Mouse (Mus musculus) cerebellum, adult 11 months (tissue): ENCODE measurements around the gene Fxyd5.

Source experiments
- DNase-seq: peaks from one replicate; pipeline ENCODE4 v3.0.0; 2022

Fxyd5 gene

GRCm38 (mm10) chr7:31039011-31039410 is 3.3 kb downstream of the Fxyd5 start:
- DNase-seq, result no peak

- no peak for DNase-seq
Observed at GRCm38 (mm10) chr7:31037675-31038074, 4.6 kb downstream of the Fxyd5 start.

GRCm38 (mm10) chr7:31036917-31037316 is 5.4 kb downstream of the Fxyd5 start:
- DNase-seq, result no peak

GRCm38 (mm10) chr7:31035291-31035690 is 7.0 kb downstream of the Fxyd5 start:
- no peak for DNase-seq

GRCm38 (mm10) chr7:31034789-31035188 is 7.5 kb downstream of the Fxyd5 start:
- DNase-seq, result no peak

GRCm38 (mm10) chr7:31033409-31034165 is 8.7 kb downstream of the Fxyd5 start:
- DNase-seq, result no peak

DNA sequence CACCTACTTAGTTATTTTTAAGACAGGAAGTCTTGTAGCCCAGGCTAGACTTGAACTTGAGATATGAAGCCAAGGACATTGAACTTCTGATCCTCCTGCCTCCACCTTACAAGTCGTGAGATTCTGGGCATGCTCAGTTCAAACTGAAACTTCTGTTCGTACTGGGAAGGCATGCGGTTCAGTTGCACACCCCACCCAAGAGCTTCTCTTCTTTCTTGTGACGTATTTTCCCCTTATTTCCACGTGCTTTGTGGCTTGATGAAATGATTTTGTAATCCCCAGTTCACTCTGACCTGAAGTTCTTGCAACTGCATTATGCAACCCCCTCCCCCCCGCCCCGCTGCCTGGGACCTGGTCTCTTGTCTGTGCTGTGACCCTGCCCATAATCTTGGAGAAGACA is 10.6 kb downstream of the Fxyd5 start:
- no peak for DNase-seq

- no peak for DNase-seq
Observed at GRCm38 (mm10) chr7:31030717-31031116, 11.6 kb downstream of the Fxyd5 start.

DNA sequence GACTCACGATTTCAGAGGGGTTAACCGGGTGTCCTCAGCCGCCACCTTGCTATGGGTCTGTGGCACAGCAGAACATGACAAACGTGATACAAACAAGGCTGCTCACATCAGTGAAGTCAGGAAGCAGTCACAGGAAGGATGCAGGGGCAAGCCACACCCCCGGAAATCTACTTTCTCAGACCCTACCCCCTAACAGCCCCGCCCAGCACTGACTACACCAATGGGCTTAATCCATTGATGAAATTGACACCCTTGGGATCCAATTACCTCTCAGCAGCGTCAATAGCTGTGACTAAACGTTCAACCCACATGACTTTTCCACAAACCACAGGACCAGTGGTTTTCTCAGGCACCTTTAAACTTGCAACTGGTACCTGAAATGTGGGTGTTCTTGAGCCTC is 13.7 kb downstream of the Fxyd5 start:
- no peak for DNase-seq

GRCm38 (mm10) chr7:31017104-31017901 is 25.0 kb downstream of the Fxyd5 start:
- DNase-seq, result no peak

- no peak for DNase-seq
Observed at GRCm38 (mm10) chr7:31012971-31013370, 29.3 kb downstream of the Fxyd5 start.

DNA sequence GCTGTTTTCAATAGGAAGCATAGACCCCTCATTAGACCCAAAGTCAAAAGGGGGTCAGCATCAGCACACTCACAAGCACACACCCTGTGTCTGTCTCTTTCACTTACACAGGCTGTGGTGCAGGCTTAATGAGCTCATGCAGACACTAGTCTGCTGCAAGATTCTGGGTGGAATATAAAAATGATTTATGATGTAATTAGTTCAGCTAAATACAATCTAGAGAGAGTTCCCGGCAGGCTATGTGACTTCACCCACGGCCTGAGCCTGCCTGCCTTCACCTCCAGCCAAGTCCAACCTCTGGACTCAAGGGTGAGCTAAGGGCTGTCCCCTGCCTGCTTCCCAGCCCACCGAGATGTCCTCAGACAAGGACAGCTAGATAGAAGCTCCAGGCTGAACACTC is 33.4 kb downstream of the Fxyd5 start:
- DNase-seq, result no peak

GRCm38 (mm10) chr7:31008175-31008574 is 34.1 kb downstream of the Fxyd5 start:
- DNase-seq, result no peak

GRCm38 (mm10) chr7:31007775-31008174 is 34.5 kb downstream of the Fxyd5 start:
- DNase-seq, result no peak

- DNase-seq, result no peak
Observed at GRCm38 (mm10) chr7:31002650-31003049, 39.6 kb downstream of the Fxyd5 start.

DNA sequence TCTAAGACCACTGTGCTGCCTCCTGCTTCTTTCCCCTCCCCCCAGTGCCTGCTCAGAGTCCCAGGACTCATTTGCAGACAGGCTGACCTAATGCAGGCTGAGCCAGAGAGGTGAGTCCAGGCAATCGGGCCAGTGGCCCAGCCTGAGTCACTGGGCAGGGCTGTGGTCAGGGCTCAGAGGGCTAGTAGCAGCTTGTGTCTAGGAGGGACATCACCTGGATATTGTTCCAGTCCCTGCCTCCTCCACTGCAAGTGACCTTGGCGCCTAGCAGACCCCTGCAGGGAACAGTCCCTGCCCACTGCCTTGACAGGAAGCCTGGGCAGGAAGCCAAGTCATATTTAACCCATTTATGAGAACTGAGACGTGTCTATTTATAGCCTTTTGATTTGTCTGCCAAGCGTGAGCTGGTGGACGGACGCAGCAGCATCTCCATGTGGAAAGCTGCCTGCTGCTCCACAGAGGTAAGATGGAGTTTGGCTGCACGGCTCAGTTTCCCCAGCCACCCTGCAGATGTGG is 41.7 kb downstream of the Fxyd5 start:
- peak; percentile 10 for DNase-seq

GRCm38 (mm10) chr7:30996491-30996890 is 45.8 kb downstream of the Fxyd5 start:
- no peak for DNase-seq

GRCm38 (mm10) chr7:30993986-30994385 is 48.3 kb downstream of the Fxyd5 start:
- DNase-seq, result no peak

DNA sequence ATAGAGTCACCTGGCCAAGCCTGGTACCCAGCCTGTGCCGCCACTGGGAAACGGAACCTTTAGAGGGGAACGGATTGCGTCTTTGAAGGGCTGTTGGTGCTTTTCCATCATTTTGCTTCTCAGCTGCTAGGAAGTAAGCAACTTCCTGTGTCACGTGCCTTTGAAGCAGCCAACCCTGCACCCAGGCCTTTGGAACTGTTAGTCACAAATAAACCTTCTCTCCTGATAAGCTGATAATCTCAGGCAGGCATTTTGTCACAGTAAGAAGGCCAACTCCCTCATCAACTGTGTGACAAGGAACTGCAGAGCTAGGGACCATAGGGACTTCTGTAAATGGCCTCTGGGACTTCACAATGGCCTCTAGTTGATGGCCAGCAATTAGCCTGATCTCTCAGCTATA is 50.1 kb downstream of the Fxyd5 start:
- no peak for DNase-seq

- no peak for DNase-seq
Observed at GRCm38 (mm10) chr7:30988519-30989162, 53.6 kb downstream of the Fxyd5 start.

DNA sequence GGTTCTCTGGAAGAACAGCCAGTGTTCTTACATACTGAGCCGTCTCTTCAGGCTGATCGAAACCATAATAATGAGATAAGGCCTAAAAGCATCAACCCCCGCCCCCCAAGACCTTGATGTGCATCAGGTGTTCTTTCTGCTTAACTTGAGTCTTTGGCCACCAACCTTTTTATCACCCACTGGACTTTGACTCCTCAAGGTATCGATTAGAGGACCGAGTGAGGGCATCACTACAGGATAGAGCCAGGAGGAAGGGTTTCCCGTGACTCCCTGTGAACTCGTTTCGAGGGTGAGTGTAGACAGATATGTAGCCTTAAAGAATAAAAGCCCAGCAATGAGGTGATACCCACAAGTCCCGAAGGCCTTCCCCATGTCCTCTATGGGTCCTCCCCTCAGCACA is 56.9 kb downstream of the Fxyd5 start:
- no peak for DNase-seq
